Mouse (Mus musculus) cortical plate, adult 2 months (tissue): ENCODE data around the gene Stab2.

Experiments
- CTCF ChIP-seq: fragments of 200-500 bp; IDR thresholded peaks from 2 replicates; pipeline ENCODE4 v1.5.1; 2011; ENCODE audit warnings: mild to moderate bottlenecking, control low read depth, low read length; ENCODE audit not compliant: insufficient read depth; ENCODE audit errors: extremely low read depth
- POLR2A ChIP-seq: fragments of 200-500 bp; IDR thresholded peaks from 2 replicates; pipeline ENCODE4 v1.6.1; 2011; ENCODE audit warnings: mild to moderate bottlenecking, low read length, control low read depth; ENCODE audit not compliant: insufficient read depth; ENCODE audit errors: extremely low read depth

DNA sequence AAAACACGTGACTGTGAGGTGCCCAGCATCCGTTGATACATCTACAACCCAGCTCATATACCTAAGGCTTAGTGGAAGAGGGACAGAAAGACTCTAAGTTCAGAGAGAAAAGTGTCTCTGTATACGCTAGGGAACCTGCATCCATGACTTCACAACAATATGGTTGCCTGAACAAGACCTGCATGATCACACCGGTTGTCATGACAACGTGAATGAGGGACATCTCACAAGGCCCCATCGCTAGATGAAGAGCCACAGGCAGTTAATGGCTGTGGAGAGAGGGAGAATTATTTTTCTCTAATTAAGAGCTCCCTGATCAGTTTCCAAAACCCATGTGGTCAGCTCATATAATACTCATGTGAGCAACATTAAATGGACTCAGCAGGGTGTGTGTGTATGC lies 155.7 kb downstream of the Stab2 start:
- TF ChIP-seq CTCF (no peak), POLR2A (no peak)
